In the genomic region with DNA sequence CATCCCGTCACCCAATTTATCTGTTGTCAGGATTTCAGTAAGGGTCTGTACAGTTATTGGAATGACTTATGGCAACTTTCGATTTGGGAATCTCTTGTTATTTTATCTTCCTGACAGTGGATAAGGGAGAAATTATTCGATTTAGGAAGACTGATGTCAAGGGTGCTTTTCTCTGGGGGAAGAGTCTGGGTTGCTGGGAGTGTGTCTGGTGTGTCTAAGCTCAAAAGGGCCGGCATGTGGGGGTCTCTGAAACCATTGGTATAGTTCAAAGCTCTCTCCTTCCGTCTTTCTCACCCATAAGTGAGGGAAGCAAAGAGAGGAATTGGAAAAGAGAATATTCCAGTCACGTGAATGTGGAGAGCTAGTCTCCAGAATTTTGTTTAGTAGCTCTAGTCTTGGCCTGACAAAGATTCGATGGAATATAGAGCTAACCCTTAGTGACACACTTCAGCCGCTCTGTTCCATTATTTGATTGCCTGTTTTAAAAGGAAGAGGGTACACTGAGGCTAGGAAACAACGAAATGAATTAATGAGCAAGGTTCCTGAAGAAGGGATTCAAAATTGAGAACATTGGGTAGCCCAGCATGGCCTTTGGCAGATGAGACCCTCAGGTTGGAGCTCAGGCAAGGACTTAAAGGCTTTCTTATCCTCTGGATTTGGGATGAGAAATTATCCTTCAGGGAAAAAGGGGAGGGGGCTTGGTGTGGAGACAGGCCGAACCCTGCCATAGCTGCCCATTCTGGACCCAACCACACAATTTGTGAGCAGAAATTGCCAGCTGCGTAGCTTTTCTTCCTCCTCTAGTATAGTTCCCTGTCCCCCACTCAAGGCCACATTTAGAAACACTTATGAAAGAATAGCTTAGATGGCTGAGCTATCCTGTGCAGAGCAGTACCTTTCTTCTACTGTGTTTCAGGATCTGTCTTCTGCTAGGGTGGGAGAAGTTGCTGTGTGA, we compare ENCODE assay signal across 15 mouse cellular contexts. TPM values are rescaled to one million over a fixed set of nuclear protein-coding genes. Genes with fewer than 3 reads are reported as not detected.
DNase-seq lines count a peak whose midpoint lies in the region; ATAC-seq and TF ChIP-seq lines count a peak whose summit lies in the region.
"Had no signal": no experiment of that assay in that cellular context is flagged by ENCODE, and none has a peak within 500 bp of the region (broad histone marks: within the 10 kb centered on the region; RNA-seq: fewer than 3 reads in every experiment).

No protein-coding gene starts in this region.

- no peak overlapping the region for H3K9ac ChIP-seq in hindbrain, embryonic 11.5 days (ENCODE audit: low read depth, low read length)
- H3K9ac ChIP-seq in hindbrain, postnatal 0 days (replicated peaks; ENCODE audit: low read length): no peak overlapping the region
- peak overlapping the region; percentile 99 for H3K9ac ChIP-seq in MEL (ENCODE audit: control insufficient read depth, low read depth, low read length, poor library complexity, severe bottlenecking)
- peak overlapping the region; percentile 100 for H3K9ac ChIP-seq in limb, embryonic 12.5 days (replicated peaks)
- H3K9ac ChIP-seq: heart, embryonic 13.5 days had no signal

- TF ChIP-seq POLR2A in MEL (IDR thresholded peaks at IDR 0.05; ENCODE audit: control insufficient read depth in 1 of 2, insufficient read depth in 1 of 2, low read depth in 1 of 2, low read length in 2 of 2, poor library complexity in 1 of 2): no peak

- H3K9me3 ChIP-seq in hindbrain, embryonic 11.5 days (ENCODE audit: control insufficient read depth, low read length): no peaks in the 10 kb centered on the region
- H3K9me3 ChIP-seq in hindbrain, postnatal 0 days (ENCODE audit: low read length): no peaks in the 10 kb centered on the region
- no peaks in the 10 kb centered on the region for H3K9me3 ChIP-seq in MEL (replicated peaks; ENCODE audit: insufficient read depth, low read length)
- H3K9me3 ChIP-seq in limb, embryonic 12.5 days: no peaks in the 10 kb centered on the region
- H3K9me3 ChIP-seq: heart, embryonic 13.5 days had no signal

- WGBS in hindbrain, embryonic 11.5 days: 7% methylated on average over 11 of the region's 11 CpGs
- 9% methylated on average over 11 of the region's 11 CpGs for WGBS in hindbrain, postnatal 0 days
- WGBS in limb, embryonic 12.5 days: 3% methylated on average over 11 of the region's 11 CpGs

- peaks cover 90% of the 10 kb centered on the region for H3K27me3 ChIP-seq in hindbrain, embryonic 11.5 days (ENCODE audit: control insufficient read depth, insufficient read depth, low read length)
- peaks cover 89% of the 10 kb centered on the region for H3K27me3 ChIP-seq in hindbrain, postnatal 0 days (ENCODE audit: insufficient read depth, low read length)
- H3K27me3 ChIP-seq in MEL (ENCODE audit: control insufficient read depth in 1 of 2, insufficient read depth in 2 of 2, low read length in 2 of 2): no peaks in the 10 kb centered on the region
- peaks cover 12% of the 10 kb centered on the region for H3K27me3 ChIP-seq in limb, embryonic 12.5 days

- TF ChIP-seq EP300 in MEL (IDR thresholded peaks at IDR 0.05; ENCODE audit: low read depth in 1 of 2, low read length in 2 of 2): no peak

- H3K36me3 ChIP-seq in hindbrain, embryonic 11.5 days (ENCODE audit: control insufficient read depth, insufficient read depth, low read length): no peaks in the 10 kb centered on the region
- no peaks in the 10 kb centered on the region for H3K36me3 ChIP-seq in hindbrain, postnatal 0 days (ENCODE audit: insufficient read depth, low read length)
- H3K36me3 ChIP-seq in MEL (ENCODE audit: control insufficient read depth in 1 of 2, insufficient read depth in 2 of 2, low read length in 2 of 2): peaks cover 0 to 3% of the 10 kb centered on the region in 2 experiments; a peak in 1 of 4 replicates
- H3K36me3 ChIP-seq in limb, embryonic 12.5 days: peaks cover 15% of the 10 kb centered on the region
- H3K36me3 ChIP-seq: heart, embryonic 13.5 days had no signal

- H3K4me1 ChIP-seq in hindbrain, embryonic 11.5 days (replicated peaks; ENCODE audit: control insufficient read depth, insufficient read depth, low read length): peaks cover 9% of the 10 kb centered on the region; the same call in 1 of the 2 replicates
- no peaks in the 10 kb centered on the region for H3K4me1 ChIP-seq in hindbrain, postnatal 0 days (ENCODE audit: insufficient read depth, low read length)
- H3K4me1 ChIP-seq in MEL (ENCODE audit: control insufficient read depth in 1 of 2, insufficient read depth in 2 of 2, low read length in 2 of 2): peaks cover 0 to 7% of the 10 kb centered on the region in 2 experiments; a peak in 1 of 4 replicates
- H3K4me1 ChIP-seq in limb, embryonic 12.5 days (replicated peaks): peaks cover 41% of the 10 kb centered on the region

- ATAC-seq in hindbrain, embryonic 11.5 days (ENCODE audit: low FRiP score): no peak
- no peak for ATAC-seq in hindbrain, postnatal 0 days
- ATAC-seq in limb, embryonic 12.5 days (ENCODE audit: insufficient number of reproducible peaks, insufficient read depth, low FRiP score, low TSS enrichment, low read depth): no peak
- ATAC-seq: forebrain, embryonic 14.5 days had no signal

- H3K4me2 ChIP-seq in hindbrain, embryonic 11.5 days (replicated peaks; ENCODE audit: low read depth, low read length): no peak overlapping the region
- no peak overlapping the region for H3K4me2 ChIP-seq in hindbrain, postnatal 0 days (ENCODE audit: low read depth, low read length)
- H3K4me2 ChIP-seq in limb, embryonic 12.5 days: peak overlapping the region; percentile 66
- H3K4me2 ChIP-seq: heart, embryonic 13.5 days had no signal

- TF ChIP-seq RAD21 in MEL (IDR thresholded peaks at IDR 0.05; ENCODE audit: low read depth, low read length): no peak

- peaks cover 30% of the 10 kb centered on the region for H3K79me2 ChIP-seq in MEL (ENCODE audit: control insufficient read depth, insufficient read depth, low read length, poor library complexity)

- H3K4me3 ChIP-seq in hindbrain, embryonic 11.5 days (ENCODE audit: low read depth, low read length): 0 out of 2 replicates have a peak overlapping the region, but pooled peaks have one; percentile 9
- H3K4me3 ChIP-seq in hindbrain, postnatal 0 days (ENCODE audit: low read length): no peak overlapping the region; the same call in 1 of the 2 replicates
- H3K4me3 ChIP-seq in MEL (ENCODE audit: control insufficient read depth in 1 of 2, insufficient read depth in 1 of 2, low read depth in 2 of 2, low read length in 2 of 2): peak overlapping the region; percentile 87 to 99
- H3K4me3 ChIP-seq in limb, embryonic 12.5 days (replicated peaks): peak overlapping the region; percentile 87

- no peak for TF ChIP-seq CTCF in hindbrain, postnatal 0 days (IDR thresholded peaks at IDR 0.05; ENCODE audit: low read depth)
- TF ChIP-seq CTCF in MEL (IDR thresholded peaks at IDR 0.05 in 2 of 3, conservative IDR thresholded peaks at IDR 0.05 in 1 of 3; ENCODE audit: control insufficient read depth in 1 of 3, insufficient read depth in 1 of 3, low read depth in 2 of 3, low read length in 3 of 3, poor library complexity in 1 of 3, severe bottlenecking in 1 of 3): no peak

- peak; percentile 55 for DNase-seq in hindbrain, embryonic 11.5 days (ENCODE audit: low spot score)
- DNase-seq in hindbrain, postnatal 0 days (ENCODE audit: low spot score): no peak
- DNase-seq in MEL (ENCODE audit: low read depth, low spot score): no peak
- DNase-seq in embryo, embryonic 9.5 days (ENCODE audit: extremely low spot score): peak; percentile 32
- no peak for DNase-seq in kidney, adult 8-10 months
- no peak for DNase-seq in ovary, postnatal 10 days (ENCODE audit: low spot score)
- no peak for DNase-seq in right cerebral cortex, adult 2 months (ENCODE audit: low spot score in 2 of 2)
- DNase-seq: left cerebral cortex, postnatal 4 days; thymus, postnatal 36 days had no signal

- no peak overlapping the region for H3K27ac ChIP-seq in hindbrain, embryonic 11.5 days (ENCODE audit: low read depth, low read length)
- no peak overlapping the region for H3K27ac ChIP-seq in hindbrain, postnatal 0 days
- H3K27ac ChIP-seq in MEL (ENCODE audit: control insufficient read depth, low read depth, low read length): no peak overlapping the region
- peak overlapping the region; percentile 100 for H3K27ac ChIP-seq in limb, embryonic 12.5 days
- H3K27ac ChIP-seq: heart, embryonic 13.5 days; kidney, postnatal 0 days had no signal

TF ChIP-seq in MEL, 35 proteins besides CTCF, POLR2A, EP300 and RAD21:
- TF ChIP-seq GABPA (IDR thresholded peaks at IDR 0.05; ENCODE audit: low read depth, low read length) (no peak), E2F4 (IDR thresholded peaks at IDR 0.05; ENCODE audit: borderline replicate concordance, low read depth, low read length) (no peak)
TF ChIP-seq in MEL: peak in this region for 0.

RNA-seq across cellular contexts. Expression of a gene that starts 15.5 kb away (rescaled TPM):
- polyA plus RNA-seq in hindbrain, embryonic 11.5 days (2014; fragmentation: Nextera tagmentation; extraction: Ambion mirVana): 4.2 and 4.9 TPM in 2 replicates
- total RNA-seq in hindbrain, postnatal 0 days (2014; rRNA removed): 2.9 and 4.3 TPM in 2 replicates
- 0.64 TPM in 2 replicates for polyA plus RNA-seq in hindbrain, postnatal 0 days (2015; fragmentation: Nextera tagmentation; extraction: Ambion mirVana)
- total RNA-seq in MEL (2012; rRNA removed): 8.9 and 9.8 TPM in 2 replicates
- 10 to 100 TPM in 1 of 2 experiments, not detected in 1; 13.0 TPM for polyA plus RNA-seq in MEL (2012; ENCODE audit: insufficient read depth in 1 of 2, insufficient read length in 2 of 2, low read depth in 1 of 2, low replicate concordance in 2 of 2, missing spikeins in 1 of 2)
- polyA plus RNA-seq in limb, embryonic 12.5 days (2016; fragmentation: Nextera tagmentation; extraction: Ambion mirVana): 26.5 and 32.6 TPM in 2 replicates
- total RNA-seq: megakaryocyte-erythroid progenitor cell, adult 5-6 weeks had no signal
- polyA plus RNA-seq: kidney, postnatal 0 days; small intestine, adult 2 months had no signal

Comparison
In these comparisons a context has a peak if more than half of its experiments do, and no peak if none do; other contexts are left out.
1. DNase-seq: peak in hindbrain, embryonic 11.5 days (single experiment) and embryo, embryonic 9.5 days (single experiment); none in hindbrain, postnatal 0 days (single experiment), MEL (single experiment), kidney, adult 8-10 months (0 of 2), ovary, postnatal 10 days (single experiment) and right cerebral cortex, adult 2 months (0 of 2).
2. H3K9ac ChIP-seq: peak in MEL (single experiment) and limb, embryonic 12.5 days (single experiment); none in hindbrain, embryonic 11.5 days (single experiment) and hindbrain, postnatal 0 days (single experiment).